Mouse (Mus musculus) MEL (cell line): ENCODE measurements around the gene Uchl4. TPM values are rescaled to one million over a fixed set of nuclear protein-coding genes. Genes with fewer than 3 reads are reported as not detected.
A peak's percentile ranks its signal among the peaks of the same experiment; 100 is the strongest.

Source experiments
- DNase-seq: peaks from one replicate; pipeline ENCODE4 v3.0.0; 2011; ENCODE audit warnings: low read depth, low spot score
- H3K27ac ChIP-seq: 2 replicates; pipeline ENCODE4 v1.5.1; 2012; ENCODE audit warnings: low read depth, mild to moderate bottlenecking, control low read depth, low read length, moderate library complexity; ENCODE audit not compliant: control insufficient read depth
- H3K27me3 ChIP-seq, 2 experiments: fragments of 150-350 bp in 1 of 2; sonication (generic) in 1 of 2; 2 replicates each; pipeline ENCODE4 v1.6.1; 2012; ENCODE audit warnings: low read length in 2 of 2, mild to moderate bottlenecking in 2 of 2, improper control_type of control experiment in 1 of 2, moderate library complexity in 1 of 2; ENCODE audit not compliant: insufficient read depth in 2 of 2, control insufficient read depth in 1 of 2
- H3K36me3 ChIP-seq, 2 experiments: 2 replicates each; pipeline ENCODE4 v1.6.1; 2012 to 2014; ENCODE audit warnings: low read length in 2 of 2, improper control_type of control experiment in 1 of 2, inconsistent platforms in 1 of 2, mild to moderate bottlenecking in 1 of 2; ENCODE audit not compliant: insufficient read depth in 2 of 2, control insufficient read depth in 1 of 2
- H3K4me1 ChIP-seq, 2 experiments: fragments of 150-350 bp in 1 of 2; sonication (generic) in 1 of 2; 2 replicates each; pipeline ENCODE4 v1.6.1; 2012; ENCODE audit warnings: low read length in 2 of 2, improper control_type of control experiment in 1 of 2, mild to moderate bottlenecking in 1 of 2; ENCODE audit not compliant: insufficient read depth in 2 of 2, control insufficient read depth in 1 of 2
- H3K4me3 ChIP-seq, 2 experiments: fragments of 150-350 bp in 1 of 2; sonication (generic) in 1 of 2; 2 replicates each; pipeline ENCODE4 v1.5.1; 2012; ENCODE audit warnings: low read depth in 2 of 2, low read length in 2 of 2, mild to moderate bottlenecking in 2 of 2, moderate library complexity in 2 of 2, control low read depth in 1 of 2, improper control_type of control experiment in 1 of 2; ENCODE audit not compliant: control insufficient read depth in 1 of 2, insufficient read depth in 1 of 2
- H3K79me2 ChIP-seq: 2 replicates; pipeline ENCODE4 v1.6.1; 2012; ENCODE audit warnings: mild to moderate bottlenecking, low read length, moderate library complexity; ENCODE audit not compliant: control insufficient read depth, poor library complexity, insufficient read depth
- H3K9ac ChIP-seq: 2 replicates; pipeline ENCODE4 v1.6.1; 2012; ENCODE audit warnings: low read depth, mild to moderate bottlenecking, control low read depth, low read length, moderate library complexity; ENCODE audit not compliant: control insufficient read depth, poor library complexity, severe bottlenecking
- H3K9me3 ChIP-seq: fragments of 150-350 bp; sonication (generic); replicated peaks from 2 replicates; pipeline ENCODE4 v1.6.1; 2012; ENCODE audit warnings: mild to moderate bottlenecking, low read length, improper control_type of control experiment, moderate library complexity; ENCODE audit not compliant: insufficient read depth
- BHLHE40 ChIP-seq: IDR thresholded peaks from 2 replicates; pipeline ENCODE4 v1.6.1; 2012; ENCODE audit warnings: low read depth, mild to moderate bottlenecking, inconsistent platforms, low read length, improper control_type of control experiment, borderline replicate concordance
- CHD1 ChIP-seq: IDR thresholded peaks from 2 replicates; pipeline ENCODE4 v1.6.1; 2012; ENCODE audit warnings: low read depth, mild to moderate bottlenecking, inconsistent platforms, low read length, improper control_type of control experiment
- CHD2 ChIP-seq: IDR thresholded peaks from 2 replicates; pipeline ENCODE4 v1.6.1; 2011; ENCODE audit warnings: low read length, improper control_type of control experiment
- CTCF ChIP-seq, 3 experiments: IDR thresholded peaks in 2 of 3; conservative IDR thresholded peaks in 1 of 3; 2 replicates each; pipeline ENCODE4 v1.5.1; 2011 to 2012; ENCODE audit warnings: low read length in 3 of 3, low read depth in 2 of 3, mild to moderate bottlenecking in 2 of 3, improper control_type of control experiment in 1 of 3, inconsistent platforms in 1 of 3, mixed read lengths in 1 of 3, moderate library complexity in 1 of 3; ENCODE audit not compliant: control insufficient read depth in 1 of 3, insufficient read depth in 1 of 3, poor library complexity in 1 of 3, severe bottlenecking in 1 of 3
- E2F4 ChIP-seq: IDR thresholded peaks from 2 replicates; pipeline ENCODE4 v1.6.1; 2011; ENCODE audit warnings: low read depth, low read length, improper control_type of control experiment, borderline replicate concordance
- ELF1 ChIP-seq: IDR thresholded peaks from 2 replicates; pipeline ENCODE4 v1.6.1; 2014; ENCODE audit warnings: low read depth, mild to moderate bottlenecking, inconsistent platforms, low read length, improper control_type of control experiment, moderate library complexity
- EP300 ChIP-seq, 2 experiments: IDR thresholded peaks; 2 replicates each; pipeline ENCODE4 v1.6.1; 2011; ENCODE audit warnings: improper control_type of control experiment in 2 of 2, low read length in 2 of 2, low read depth in 1 of 2, mild to moderate bottlenecking in 1 of 2
- ETS1 ChIP-seq: IDR thresholded peaks from 2 replicates; pipeline ENCODE4 v1.6.1; 2012; ENCODE audit warnings: low read depth, mild to moderate bottlenecking, inconsistent platforms, low read length, improper control_type of control experiment, moderate library complexity
- GABPA ChIP-seq: IDR thresholded peaks from 2 replicates; pipeline ENCODE4 v1.6.1; 2012; ENCODE audit warnings: low read depth, mild to moderate bottlenecking, inconsistent platforms, low read length, improper control_type of control experiment, moderate library complexity
- HCFC1 ChIP-seq: IDR thresholded peaks from 2 replicates; pipeline ENCODE4 v1.6.1; 2012; ENCODE audit warnings: low read depth, mild to moderate bottlenecking, inconsistent platforms, low read length, improper control_type of control experiment, moderate library complexity
- JUND ChIP-seq: IDR thresholded peaks from 2 replicates; pipeline ENCODE4 v1.6.1; 2011; ENCODE audit warnings: low read depth, mild to moderate bottlenecking, improper control_type of control experiment, low read length
- KAT2A ChIP-seq: conservative IDR thresholded peaks from 2 replicates; pipeline ENCODE4 v1.6.1; 2012; ENCODE audit warnings: low read depth, low read length, improper control_type of control experiment, inconsistent platforms
- MAFK ChIP-seq: IDR thresholded peaks from 2 replicates; pipeline ENCODE4 v1.6.1; 2011; ENCODE audit warnings: low read depth, mild to moderate bottlenecking, low read length, improper control_type of control experiment, borderline replicate concordance
- MAX ChIP-seq: IDR thresholded peaks from 2 replicates; pipeline ENCODE4 v1.6.1; 2011; ENCODE audit warnings: low read length, improper control_type of control experiment
- MEF2A ChIP-seq: IDR thresholded peaks from 2 replicates; pipeline ENCODE4 v1.6.1; 2014; ENCODE audit warnings: low read depth, mild to moderate bottlenecking, inconsistent platforms, low read length, improper control_type of control experiment; ENCODE audit not compliant: poor library complexity, insufficient replicate concordance, severe bottlenecking; ENCODE audit errors: extremely low read depth
- MXI1 ChIP-seq: IDR thresholded peaks from 2 replicates; pipeline ENCODE4 v1.6.1; 2011; ENCODE audit warnings: mild to moderate bottlenecking, low read depth, low read length, improper control_type of control experiment
- MYB ChIP-seq: IDR thresholded peaks from 2 replicates; pipeline ENCODE4 v1.6.1; 2011; ENCODE audit warnings: mild to moderate bottlenecking, low read depth, low read length, improper control_type of control experiment
- MYC ChIP-seq: IDR thresholded peaks from 2 replicates; pipeline ENCODE4 v1.6.1; 2011; ENCODE audit warnings: low read depth, mild to moderate bottlenecking, low read length, improper control_type of control experiment, moderate library complexity
- NELFE ChIP-seq: IDR thresholded peaks from 2 replicates; pipeline ENCODE4 v1.6.1; 2011; ENCODE audit warnings: low read depth, low read length, improper control_type of control experiment
- NRF1 ChIP-seq: IDR thresholded peaks from 2 replicates; pipeline ENCODE4 v1.6.1; 2014; ENCODE audit warnings: low read depth, mild to moderate bottlenecking, inconsistent platforms, low read length, improper control_type of control experiment, moderate library complexity; ENCODE audit not compliant: poor library complexity, insufficient read depth, severe bottlenecking
- POLR2A ChIP-seq, 2 experiments: IDR thresholded peaks; 2 replicates each; pipeline ENCODE4 v1.6.1; 2011 to 2012; ENCODE audit warnings: low read length in 2 of 2, mild to moderate bottlenecking in 2 of 2, control low read depth in 1 of 2, improper control_type of control experiment in 1 of 2, low read depth in 1 of 2, moderate library complexity in 1 of 2; ENCODE audit not compliant: control insufficient read depth in 1 of 2, insufficient read depth in 1 of 2, poor library complexity in 1 of 2
- POLR2AphosphoS2 ChIP-seq: IDR thresholded peaks from 2 replicates; pipeline ENCODE4 v1.6.1; 2011; ENCODE audit warnings: low read length, improper control_type of control experiment
- POLR2AphosphoS5 ChIP-seq: IDR thresholded peaks from 2 replicates; pipeline ENCODE4 v1.6.1; 2012; ENCODE audit warnings: low read depth, borderline replicate concordance, mild to moderate bottlenecking, inconsistent platforms, low read length, moderate library complexity, mixed read lengths
- RAD21 ChIP-seq: IDR thresholded peaks from 2 replicates; pipeline ENCODE4 v1.6.1; 2011; ENCODE audit warnings: mild to moderate bottlenecking, low read depth, low read length, improper control_type of control experiment
- RCOR1 ChIP-seq: IDR thresholded peaks from 2 replicates; pipeline ENCODE4 v1.6.1; 2012; ENCODE audit warnings: low read depth, mild to moderate bottlenecking, inconsistent platforms, low read length, improper control_type of control experiment
- SIN3A ChIP-seq: IDR thresholded peaks from 2 replicates; pipeline ENCODE4 v1.6.1; 2012; ENCODE audit warnings: low read length, improper control_type of control experiment, inconsistent platforms
- TAL1 ChIP-seq: IDR thresholded peaks from 2 replicates; pipeline ENCODE4 v1.6.1; 2012; ENCODE audit warnings: mild to moderate bottlenecking, inconsistent platforms, low read length, moderate library complexity, mixed read lengths
- TBP ChIP-seq: IDR thresholded peaks from 2 replicates; pipeline ENCODE4 v1.8.0; 2011; ENCODE audit warnings: low read depth, low read length, improper control_type of control experiment
- TCF12 ChIP-seq: IDR thresholded peaks from 2 replicates; pipeline ENCODE4 v1.6.1; 2014; ENCODE audit warnings: low read depth, mild to moderate bottlenecking, inconsistent platforms, low read length, improper control_type of control experiment, moderate library complexity
- UBTF ChIP-seq: IDR thresholded peaks from 2 replicates; pipeline ENCODE4 v1.6.1; 2012; ENCODE audit warnings: low read depth, mild to moderate bottlenecking, inconsistent platforms, low read length, improper control_type of control experiment, moderate library complexity, borderline replicate concordance; ENCODE audit not compliant: insufficient read depth
- USF1 ChIP-seq: IDR thresholded peaks from 2 replicates; pipeline ENCODE4 v1.6.1; 2014; ENCODE audit warnings: low read depth, mild to moderate bottlenecking, inconsistent platforms, low read length, improper control_type of control experiment, moderate library complexity
- USF2 ChIP-seq, 2 experiments: IDR thresholded peaks; 2 replicates each; pipeline ENCODE4 v1.6.1; 2011 to 2012; ENCODE audit warnings: improper control_type of control experiment in 2 of 2, low read length in 2 of 2, borderline replicate concordance in 1 of 2, inconsistent platforms in 1 of 2, low read depth in 1 of 2, mild to moderate bottlenecking in 1 of 2; ENCODE audit not compliant: insufficient read depth in 1 of 2
- ZC3H11A ChIP-seq: IDR thresholded peaks from 2 replicates; pipeline ENCODE4 v1.6.1; 2012; ENCODE audit warnings: low read depth, mild to moderate bottlenecking, inconsistent platforms, low read length, improper control_type of control experiment
- ZKSCAN1 ChIP-seq: IDR thresholded peaks from 2 replicates; pipeline ENCODE4 v1.6.1; 2012; ENCODE audit warnings: low read depth, mild to moderate bottlenecking, inconsistent platforms, low read length, improper control_type of control experiment, moderate library complexity
- polyA plus RNA-seq, 2 experiments: library from polyadenylated mRNA; stranded (reverse) in 1 of 2; unstranded in 1 of 2; fragments of >175 nt in 1 of 2; fragments of >200 nt in 1 of 2; gene quantifications; 2 replicates each; pipeline versions ENCODE4 v1.2.1 to v1.2.4; 2012; ENCODE audit warnings: low replicate concordance in 2 of 2, low read depth in 1 of 2; ENCODE audit not compliant: insufficient read length in 2 of 2, insufficient read depth in 1 of 2, missing spikeins in 1 of 2
- total RNA-seq: library from RNA; depleted of rRNA; stranded (reverse); fragments of 300-350 nt; gene quantifications from 2 replicates; pipeline ENCODE4 v1.2.3, GENCODE M21; 2012

The Uchl4 gene
- total and polyA plus RNA-seq, 3 experiments: 0.27 to 7.4 TPM; not detected in 1

GRCm38 (mm10) chr9:64281105-64281780, 46.2 kb downstream of the Uchl4 start, which contains the start of gene Tipin (continued):
- TF ChIP-seq UBTF: no peak
- no peak for TF ChIP-seq ZKSCAN1
- TF ChIP-seq, all 39 proteins: peak for 9

GRCm38 (mm10) chr9:64281781-64282178, 46.8 kb downstream of the Uchl4 start:
- H3K27me3 ChIP-seq: no peaks in the 10 kb centered on the region
- peaks cover 0 to 25% of the 10 kb centered on the region in 2 experiments; a peak in 3 of 4 replicates for H3K36me3 ChIP-seq
- H3K9me3 ChIP-seq: no peaks in the 10 kb centered on the region
- no peak for DNase-seq
- H3K4me3 ChIP-seq: peak overlapping the region; percentile 63 to 99
- peak overlapping the region; percentile 93 for H3K27ac ChIP-seq
- peak overlapping the region; percentile 99 for H3K9ac ChIP-seq
- H3K79me2 ChIP-seq: peaks cover 34% of the 10 kb centered on the region
- peaks cover 3 to 11% of the 10 kb centered on the region in 2 experiments; a peak in 2 of 4 replicates for H3K4me1 ChIP-seq
- no peak for TF ChIP-seq ZKSCAN1
- TF ChIP-seq MEF2A: no peak
- no peak for TF ChIP-seq TAL1
- TF ChIP-seq HCFC1: no peak
- TF ChIP-seq E2F4: no peak
- no peak for TF ChIP-seq POLR2AphosphoS2
- TF ChIP-seq MAX: peak; percentile 89
- no peak for TF ChIP-seq TBP
- no peak for TF ChIP-seq RCOR1
- peak; percentile 88 for TF ChIP-seq MYC
- TF ChIP-seq MXI1: peak; percentile 94
- no peak for TF ChIP-seq ELF1
- TF ChIP-seq CTCF (IDR thresholded peaks at IDR 0.05 in 2 of 3, conservative IDR thresholded peaks at IDR 0.05 in 1 of 3; ENCODE audit: control insufficient read depth in 1 of 3, insufficient read depth in 1 of 3, low read depth in 2 of 3, low read length in 3 of 3, poor library complexity in 1 of 3, severe bottlenecking in 1 of 3): no peak
- TF ChIP-seq UBTF: no peak
- TF ChIP-seq POLR2AphosphoS5: no peak
- TF ChIP-seq SIN3A: peak; percentile 82
- no peak for TF ChIP-seq POLR2A (IDR thresholded peaks at IDR 0.05; ENCODE audit: control insufficient read depth in 1 of 2, insufficient read depth in 1 of 2, low read depth in 1 of 2, low read length in 2 of 2, poor library complexity in 1 of 2)
- TF ChIP-seq RAD21: no peak
- no peak for TF ChIP-seq MYB
- no peak for TF ChIP-seq MAFK
- no peak for TF ChIP-seq USF1
- TF ChIP-seq CHD1: no peak
- TF ChIP-seq EP300 (IDR thresholded peaks at IDR 0.05; ENCODE audit: low read depth in 1 of 2, low read length in 2 of 2): no peak
- no peak for TF ChIP-seq ZC3H11A
- TF ChIP-seq USF2 (IDR thresholded peaks at IDR 0.05; ENCODE audit: borderline replicate concordance in 1 of 2, insufficient read depth in 1 of 2, low read depth in 1 of 2, low read length in 2 of 2): no peak
- no peak for TF ChIP-seq BHLHE40
- no peak for TF ChIP-seq KAT2A
- TF ChIP-seq NELFE: no peak
- TF ChIP-seq CHD2: no peak
- 0 out of 2 replicates have a peak, but pooled peaks have one; percentile 33 for TF ChIP-seq TCF12
- TF ChIP-seq GABPA: no peak
- TF ChIP-seq JUND: no peak
- no peak for TF ChIP-seq ETS1
- TF ChIP-seq NRF1: no peak
